Mouse (Mus musculus) kidney, postnatal 0 days (tissue): Measurements from ENCODE around the gene Fance. TPM values are rescaled to one million over a fixed set of nuclear protein-coding genes. Genes with fewer than 3 reads are reported as not detected.
A peak's percentile ranks its signal among the peaks of the same experiment; 100 is the strongest.

Source experiments
- ATAC-seq: fragments of 200-750 bp; cut with Nextera tagmentation; replicated peaks from 2 replicates; pipeline ENCODE4 v1.8.0; 2017; ENCODE audit warnings: low read depth, moderate number of reproducible peaks, moderate TSS enrichment, moderate library complexity; ENCODE audit not compliant: low FRiP score
- DNase-seq: peaks from one replicate; pipeline ENCODE4 v3.0.0-alpha.2; 2016; ENCODE audit warnings: low spot score
- H3K27ac ChIP-seq: fragments of 300-500 bp; sonication (generic); 2 replicates; pipeline ENCODE4 v1.5.1; 2014; ENCODE audit warnings: mild to moderate bottlenecking
- H3K27me3 ChIP-seq: fragments of 300-500 bp; sonication (generic); 2 replicates; pipeline ENCODE4 v1.6.1; 2014; ENCODE audit warnings: low read length, mixed read lengths; ENCODE audit not compliant: insufficient read depth
- H3K36me3 ChIP-seq: fragments of 300-500 bp; sonication (generic); 2 replicates; pipeline ENCODE4 v1.6.1; 2014; ENCODE audit warnings: low read length, mixed read lengths; ENCODE audit not compliant: insufficient read depth
- H3K4me1 ChIP-seq: fragments of 300-500 bp; sonication (generic); replicated peaks from 2 replicates; pipeline ENCODE4 v1.6.1; 2014; ENCODE audit warnings: antibody characterized with exemption, low read length, mixed read lengths; ENCODE audit not compliant: insufficient read depth
- H3K4me2 ChIP-seq: fragments of 300-500 bp; sonication (generic); 2 replicates; pipeline ENCODE4 v1.6.1; 2014; ENCODE audit warnings: mild to moderate bottlenecking, low read length, moderate library complexity, mixed read lengths
- H3K4me3 ChIP-seq: fragments of 300-500 bp; sonication (generic); replicated peaks from 2 replicates; pipeline ENCODE4 v1.5.1; 2014; ENCODE audit warnings: low read depth, low read length
- H3K9ac ChIP-seq: fragments of 300-500 bp; sonication (generic); 2 replicates; pipeline ENCODE4 v1.6.1; 2014; ENCODE audit warnings: low read depth, low read length
- H3K9me3 ChIP-seq: fragments of 300-500 bp; sonication (generic); replicated peaks from 2 replicates; pipeline ENCODE4 v1.6.1; 2016; ENCODE audit warnings: low read length, inconsistent platforms, mixed read lengths
- CTCF ChIP-seq: IDR thresholded peaks from 2 replicates; pipeline ENCODE4 v1.5.1; 2016; ENCODE audit warnings: antibody characterized with exemption, low read depth, mild to moderate bottlenecking, moderate library complexity
- WGBS: fragments of 180-500 bp; shearing (Covaris S2); extraction: QIAGEN DNeasy Blood & Tissue Kit; methylation state at CpG from one replicate; pipeline ENCODE4 v1.1.7; 2014; 5-methylcytosine and 5-hydroxymethylcytosine counted together
- polyA plus RNA-seq: library from polyadenylated mRNA; unstranded; fragments of >200 nt; fragmentation: Nextera tagmentation; extraction: Ambion mirVana; gene quantifications from 2 replicates; pipeline ENCODE4 v1.2.1, GENCODE M21; 2015

Gene Fance
- polyA plus RNA-seq, 1 experiment from 2014 or later, result 29.5 TPM

DNA sequence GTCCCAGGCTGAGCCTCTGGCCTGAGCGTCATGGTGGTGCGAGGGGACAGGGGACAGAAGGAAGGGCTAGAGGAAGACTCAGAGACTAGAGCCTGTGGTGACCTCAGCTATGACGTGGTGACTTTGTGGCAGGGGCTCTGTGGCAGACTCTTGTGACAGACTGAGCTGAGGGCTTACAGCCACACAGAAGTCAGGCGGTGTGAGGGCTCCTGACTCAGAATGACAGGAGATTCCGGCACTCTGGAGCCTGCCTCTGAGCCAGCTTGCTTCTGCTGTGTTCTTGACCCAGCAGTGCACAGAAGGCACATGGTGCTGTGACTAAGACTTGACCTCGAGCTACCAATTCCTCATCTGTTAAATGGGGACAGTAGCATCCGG is 32.9 kb upstream of the Fance start:
- Histone ChIP-seq H3K9ac (0 out of 2 replicates have a peak overlapping the region, but pooled peaks have one; percentile 14), H3K4me2 (no peak overlapping the region), H3K36me3 (no peaks in the 10 kb centered on the region), H3K9me3 (no peaks in the 10 kb centered on the region), H3K27ac (peak overlapping the region; percentile 82), H3K27me3 (no peaks in the 10 kb centered on the region), H3K4me3 (no peak overlapping the region), H3K4me1 (peaks cover 40% of the 10 kb centered on the region; the same call in 1 of the 2 replicates)
- TF ChIP-seq CTCF, result no peak
- WGBS, result 70% methylated on average over 7 of the region's 7 CpGs
- DNase-seq (no peak), ATAC-seq (peak; percentile 8; the same call in 1 of the 2 replicates)

DNA sequence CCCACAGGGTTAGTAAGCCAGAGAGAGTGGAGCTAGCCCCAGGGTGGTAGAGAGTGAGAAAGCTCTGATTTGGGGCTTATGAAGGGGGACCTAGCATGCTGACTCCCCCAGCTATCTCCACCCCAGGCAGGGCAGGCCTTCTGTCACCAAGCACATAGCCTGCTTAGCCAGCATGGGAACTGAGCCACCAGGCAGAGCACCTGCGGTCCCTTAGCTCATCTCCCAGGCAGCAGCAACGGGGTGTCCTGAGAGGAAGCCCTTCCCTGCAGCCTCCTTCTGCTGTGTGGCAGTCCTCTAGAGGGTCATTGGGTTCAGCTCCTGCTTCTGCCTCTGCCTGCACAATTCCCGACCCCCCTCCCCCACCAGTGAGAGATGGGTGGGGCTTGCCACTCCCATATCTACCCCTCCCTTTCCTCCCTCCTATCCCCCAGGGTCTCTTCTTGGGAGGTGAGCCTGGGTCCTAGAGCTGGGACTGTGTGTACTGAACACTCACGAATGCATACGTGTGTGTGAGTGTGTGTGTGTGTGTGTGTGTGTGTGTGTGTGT is 32.4 kb upstream of the Fance start:
- no peak overlapping the region for H3K4me2 ChIP-seq
- no peak for TF ChIP-seq CTCF
- 29% methylated on average over 5 of the region's 5 CpGs for WGBS

DNA sequence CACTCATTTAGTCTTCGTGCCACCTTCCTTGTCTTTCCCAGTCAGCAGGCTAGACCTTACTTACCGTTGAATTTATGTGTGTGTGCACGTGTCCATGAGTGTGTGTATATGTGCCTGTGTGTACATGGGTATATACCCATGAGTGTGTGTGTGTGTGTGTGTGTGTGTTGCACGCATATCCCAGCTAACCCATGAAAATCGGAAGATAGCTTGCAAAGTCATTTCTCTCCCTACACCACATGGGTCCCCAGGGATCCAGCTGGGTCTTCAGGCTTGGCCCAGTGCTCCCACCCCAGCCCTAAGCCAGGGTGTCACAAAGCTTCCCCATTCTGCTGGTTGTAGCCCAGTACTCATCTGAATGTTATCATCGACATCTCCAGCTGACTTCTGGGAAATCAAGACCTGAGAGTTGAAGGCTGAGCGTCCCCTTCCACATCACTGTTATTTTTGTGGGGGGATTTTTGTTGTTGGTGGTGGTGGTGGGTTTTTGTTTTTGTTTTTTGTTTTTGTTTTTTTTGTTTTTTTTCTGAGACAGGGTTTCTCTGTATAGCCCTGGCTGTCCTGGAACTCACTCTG is 31.4 kb upstream of the Fance start:
- 93% methylated on average over 7 of the region's 7 CpGs for WGBS
- no peaks in the 10 kb centered on the region for H3K9me3 ChIP-seq
- H3K4me1 ChIP-seq, result peaks cover 50% of the 10 kb centered on the region
- ATAC-seq, result no peak
- H3K36me3 ChIP-seq, result no peaks in the 10 kb centered on the region
- TF ChIP-seq CTCF, result no peak
- no peak overlapping the region for H3K27ac ChIP-seq
- DNase-seq, result no peak
- no peak overlapping the region for H3K9ac ChIP-seq
- no peak overlapping the region for H3K4me3 ChIP-seq
- no peak overlapping the region for H3K4me2 ChIP-seq
- no peaks in the 10 kb centered on the region for H3K27me3 ChIP-seq

More for the DNA sequence above, 32.4 kb upstream of the Fance start:
- H3K9me3 ChIP-seq, result no peaks in the 10 kb centered on the region
- H3K4me1 ChIP-seq, result peaks cover 43% of the 10 kb centered on the region
- H3K27ac ChIP-seq, result peak overlapping the region; percentile 82
- no peaks in the 10 kb centered on the region for H3K36me3 ChIP-seq
- ATAC-seq (peak; percentile 71), DNase-seq (peak; percentile 46)
- H3K4me3 ChIP-seq, result no peak overlapping the region
- no peaks in the 10 kb centered on the region for H3K27me3 ChIP-seq
- H3K9ac ChIP-seq, result no peak overlapping the region

DNA sequence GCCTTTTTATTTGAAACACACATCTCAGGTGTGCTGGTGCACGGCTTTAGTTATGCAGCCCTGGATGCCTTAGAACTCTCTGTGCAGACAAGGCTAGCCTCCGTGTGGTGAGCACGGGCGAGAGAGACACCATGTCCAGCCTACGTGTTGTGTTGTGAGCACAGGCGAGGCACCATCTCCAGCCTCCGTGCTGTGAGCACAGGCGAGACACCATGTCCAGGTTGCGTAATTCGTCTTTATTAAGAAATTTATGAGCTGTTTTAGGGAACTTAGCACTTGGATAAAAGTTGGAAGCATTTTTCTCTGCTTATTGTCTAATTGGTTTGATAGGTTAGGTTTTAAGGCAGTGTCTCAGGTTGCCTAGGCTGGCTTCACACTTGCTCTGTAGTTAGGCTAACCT is 30.1 kb upstream of the Fance start:
- 72% methylated on average over 10 of the region's 10 CpGs for WGBS
- H3K4me3 ChIP-seq, result no peak overlapping the region
- DNase-seq (no peak), ATAC-seq (no peak)
- no peak overlapping the region for H3K27ac ChIP-seq
- no peak for TF ChIP-seq CTCF
- no peaks in the 10 kb centered on the region for H3K27me3 ChIP-seq
- peaks cover 57% of the 10 kb centered on the region for H3K4me1 ChIP-seq
- no peak overlapping the region for H3K4me2 ChIP-seq
- H3K36me3 ChIP-seq, result no peaks in the 10 kb centered on the region
- H3K9ac ChIP-seq, result no peak overlapping the region
- H3K9me3 ChIP-seq, result no peaks in the 10 kb centered on the region

DNA sequence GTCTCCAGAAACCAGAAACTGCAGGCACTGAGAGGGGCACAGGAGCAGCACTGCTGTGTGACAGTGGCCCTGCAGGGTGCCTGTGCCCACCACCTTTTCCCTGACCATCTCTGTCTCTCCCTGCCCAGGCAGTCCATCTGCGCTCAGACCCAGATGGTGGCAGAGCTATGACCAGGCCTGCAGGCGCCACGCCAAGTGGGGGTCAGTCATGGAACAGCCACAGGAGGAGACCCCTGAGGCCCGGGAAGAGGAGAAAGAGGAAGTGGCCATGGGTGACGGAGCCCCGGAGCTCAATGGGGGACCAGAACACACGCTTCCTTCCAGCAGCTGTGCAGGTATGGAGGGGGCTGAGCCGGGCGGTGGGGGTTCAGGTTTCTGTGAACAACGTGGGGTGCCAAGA is 27.2 kb upstream of the Fance start:
- TF ChIP-seq CTCF, result no peak
- 54% methylated on average over 10 of the region's 10 CpGs for WGBS
- H3K4me2 ChIP-seq, result no peak overlapping the region
- no peaks in the 10 kb centered on the region for H3K36me3 ChIP-seq
- H3K9ac ChIP-seq, result 0 out of 2 replicates have a peak overlapping the region, but pooled peaks have one; percentile 31
- H3K4me3 ChIP-seq, result no peak overlapping the region
- H3K4me1 ChIP-seq, result peaks cover 37% of the 10 kb centered on the region
- H3K9me3 ChIP-seq, result no peaks in the 10 kb centered on the region
- DNase-seq (no peak), ATAC-seq (no peak)
- 0 out of 2 replicates have a peak overlapping the region, but pooled peaks have one; percentile 2 for H3K27ac ChIP-seq
- no peaks in the 10 kb centered on the region for H3K27me3 ChIP-seq

DNA sequence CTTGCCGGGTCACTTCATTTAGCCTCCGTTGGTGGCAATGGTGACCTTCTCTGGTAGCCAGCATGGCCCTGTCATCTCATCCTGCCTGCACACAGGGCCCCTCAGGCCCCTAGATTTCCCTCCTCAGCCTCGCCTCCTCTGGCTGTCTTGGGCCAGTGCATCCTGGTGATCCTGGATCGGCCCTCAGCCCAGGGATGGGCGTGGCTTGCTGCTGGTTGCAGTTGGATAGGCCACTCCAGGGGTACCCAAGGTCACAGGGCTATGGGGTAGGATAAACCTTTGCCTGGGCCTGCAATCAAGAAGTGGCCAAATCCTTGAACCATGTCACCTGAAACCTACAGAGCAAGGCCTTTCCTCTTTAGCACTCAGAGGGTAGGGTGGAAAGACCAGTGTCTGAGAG is 26.4 kb upstream of the Fance start:
- WGBS, result 33% methylated on average over 5 of the region's 5 CpGs
- H3K4me2 ChIP-seq, result no peak overlapping the region
- TF ChIP-seq CTCF, result no peak
- H3K27me3 ChIP-seq, result no peaks in the 10 kb centered on the region
- DNase-seq (no peak), ATAC-seq (peak; percentile 40)
- peak overlapping the region; percentile 36; the same call in 1 of the 2 replicates for H3K27ac ChIP-seq
- 0 out of 2 replicates have a peak overlapping the region, but pooled peaks have one; percentile 27 for H3K9ac ChIP-seq
- H3K4me3 ChIP-seq, result no peak overlapping the region
- H3K36me3 ChIP-seq, result no peaks in the 10 kb centered on the region; the same call in 1 of the 2 replicates
- no peaks in the 10 kb centered on the region for H3K9me3 ChIP-seq
- peaks cover 37% of the 10 kb centered on the region for H3K4me1 ChIP-seq
